Mouse (Mus musculus) spleen, adult 2 months (tissue): Measurements from ENCODE around the gene Olfr741.

Experiments used
- CTCF ChIP-seq: fragments of 200-500 bp; IDR thresholded peaks from 2 replicates; pipeline ENCODE4 v1.5.1; 2011; ENCODE audit warnings: mild to moderate bottlenecking, inconsistent platforms; ENCODE audit not compliant: insufficient read depth, insufficient read length, insufficient replicate concordance; ENCODE audit errors: extremely low read depth
- POLR2A ChIP-seq: fragments of 200-500 bp; IDR thresholded peaks from 2 replicates; pipeline ENCODE4 v1.6.1; 2011; ENCODE audit warnings: low read depth, low read length, inconsistent platforms

- no peak for TF ChIP-seq POLR2A
- no peak for TF ChIP-seq CTCF
Measured at GRCm38 (mm10) chr14:50503300-50503699, 30.8 kb downstream of the Olfr741 start, which contains the start of gene Olfr742.
